7 mouse cellular contexts compared by ENCODE assay signal in the genomic region with DNA sequence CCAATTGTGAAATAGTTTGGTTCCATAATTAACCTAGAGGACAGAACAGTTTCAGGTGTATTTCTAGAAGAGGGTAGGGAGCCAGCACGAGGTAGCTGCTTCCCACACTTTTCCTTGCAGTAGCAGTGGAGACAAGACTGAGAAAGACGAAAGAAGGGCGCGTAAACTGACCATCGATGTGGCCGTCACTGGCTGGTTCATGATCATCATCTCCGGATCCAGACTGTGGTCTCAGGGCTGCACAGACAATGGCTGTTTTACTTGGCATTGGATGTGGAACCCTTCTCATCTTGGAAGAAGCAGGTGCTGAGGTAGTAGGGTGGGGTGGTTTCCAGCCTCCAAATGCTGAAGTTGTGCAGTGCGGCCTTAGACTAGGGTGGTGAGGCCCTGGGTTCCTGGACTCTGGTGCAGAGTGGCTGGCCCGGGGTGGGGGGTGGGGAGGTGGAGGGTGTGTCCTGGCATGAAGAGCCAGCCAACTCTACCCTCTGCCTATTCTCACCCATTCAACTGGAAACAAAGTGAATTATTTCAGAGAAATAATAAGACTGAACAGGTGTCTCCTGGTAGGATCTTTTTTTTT. TPM values are rescaled to one million over a fixed set of nuclear protein-coding genes. Genes with fewer than 3 reads are reported as not detected.
DNase-seq lines count a peak whose midpoint lies in the region; ATAC-seq and TF ChIP-seq lines count a peak whose summit lies in the region.

No protein-coding gene starts in this region.

- TF ChIP-seq CTCF in lung, postnatal 0 days (IDR thresholded peaks at IDR 0.05) = no peak

- peak overlapping the region; percentile 69 for H3K4me3 ChIP-seq in lung, postnatal 0 days (ENCODE audit: low read depth, low read length)
- H3K4me3 ChIP-seq in forebrain, embryonic 13.5 days = peak overlapping the region; percentile 57
- peak overlapping the region; percentile 52 for H3K4me3 ChIP-seq in limb, embryonic 15.5 days
- H3K4me3 ChIP-seq in stomach, embryonic 15.5 days (replicated peaks) = peak overlapping the region; percentile 63

- H3K9ac ChIP-seq in lung, postnatal 0 days (replicated peaks; ENCODE audit: low read depth) = no peak overlapping the region; the same call in 1 of the 2 replicates
- peak overlapping the region; percentile 78 for H3K9ac ChIP-seq in forebrain, embryonic 13.5 days
- H3K9ac ChIP-seq in limb, embryonic 15.5 days = no peak overlapping the region
- H3K9ac ChIP-seq in stomach, embryonic 15.5 days = no peak overlapping the region; the same call in 1 of the 2 replicates

- peak overlapping the region; percentile 66 for H3K4me2 ChIP-seq in lung, postnatal 0 days (replicated peaks; ENCODE audit: low read depth, low read length)
- peak overlapping the region; percentile 82 for H3K4me2 ChIP-seq in forebrain, embryonic 13.5 days
- peak overlapping the region; percentile 87 for H3K4me2 ChIP-seq in limb, embryonic 15.5 days
- peak overlapping the region; percentile 79 for H3K4me2 ChIP-seq in stomach, embryonic 15.5 days

- H3K9me3 ChIP-seq in lung, postnatal 0 days (ENCODE audit: low read length) = no peaks in the 10 kb centered on the region
- no peaks in the 10 kb centered on the region for H3K9me3 ChIP-seq in forebrain, embryonic 13.5 days (replicated peaks)
- no peaks in the 10 kb centered on the region for H3K9me3 ChIP-seq in limb, embryonic 15.5 days
- no peaks in the 10 kb centered on the region for H3K9me3 ChIP-seq in stomach, embryonic 15.5 days

- no peak for DNase-seq in lung, postnatal 0 days (ENCODE audit: low spot score)
- no peak for DNase-seq in lung, adult 18-20 months
- no peak for DNase-seq in testis, postnatal 10 days (ENCODE audit: low spot score)
- no peak for DNase-seq in adrenal gland, postnatal 10 days

- ATAC-seq in lung, postnatal 0 days = no peak
- 0 out of 2 replicates have a peak, but pooled peaks have one; percentile 2 for ATAC-seq in forebrain, embryonic 13.5 days
- no peak for ATAC-seq in limb, embryonic 15.5 days (ENCODE audit: insufficient number of reproducible peaks, low FRiP score, low TSS enrichment, low read depth)
- no peak for ATAC-seq in stomach, embryonic 15.5 days (ENCODE audit: insufficient read depth, low FRiP score, low read depth)

- H3K27ac ChIP-seq in lung, postnatal 0 days (ENCODE audit: low read length) = 0 out of 2 replicates have a peak overlapping the region, but pooled peaks have one; percentile 87
- H3K27ac ChIP-seq in forebrain, embryonic 13.5 days = no peak overlapping the region
- H3K27ac ChIP-seq in limb, embryonic 15.5 days = no peak overlapping the region
- no peak overlapping the region for H3K27ac ChIP-seq in stomach, embryonic 15.5 days

- 39% methylated on average over 9 of the region's 9 CpGs for WGBS in lung, postnatal 0 days
- 33% methylated on average over 9 of the region's 9 CpGs for WGBS in forebrain, embryonic 13.5 days
- WGBS in limb, embryonic 15.5 days = 39% methylated on average over 9 of the region's 9 CpGs
- 46% methylated on average over 9 of the region's 9 CpGs for WGBS in stomach, embryonic 15.5 days

- no peaks in the 10 kb centered on the region for H3K27me3 ChIP-seq in lung, postnatal 0 days (replicated peaks; ENCODE audit: insufficient read depth, low read length)
- H3K27me3 ChIP-seq in forebrain, embryonic 13.5 days = no peaks in the 10 kb centered on the region
- H3K27me3 ChIP-seq in limb, embryonic 15.5 days = no peaks in the 10 kb centered on the region
- H3K27me3 ChIP-seq in stomach, embryonic 15.5 days (replicated peaks) = no peaks in the 10 kb centered on the region

- H3K4me1 ChIP-seq in lung, postnatal 0 days (ENCODE audit: insufficient read depth, low read depth, low read length) = peaks cover 3% of the 10 kb centered on the region; the same call in 1 of the 2 replicates
- H3K4me1 ChIP-seq in forebrain, embryonic 13.5 days = peaks cover 16% of the 10 kb centered on the region; the same call in 1 of the 2 replicates
- peaks cover 8% of the 10 kb centered on the region for H3K4me1 ChIP-seq in limb, embryonic 15.5 days
- H3K4me1 ChIP-seq in stomach, embryonic 15.5 days = peaks cover 4% of the 10 kb centered on the region; the same call in 1 of the 2 replicates

- no peak for TF ChIP-seq EP300 in lung, postnatal 0 days (IDR thresholded peaks at IDR 0.05)

- H3K36me3 ChIP-seq in lung, postnatal 0 days (ENCODE audit: insufficient read depth, low read length) = no peaks in the 10 kb centered on the region
- H3K36me3 ChIP-seq in forebrain, embryonic 13.5 days (ENCODE audit: poor library complexity, severe bottlenecking) = no peaks in the 10 kb centered on the region
- H3K36me3 ChIP-seq in limb, embryonic 15.5 days = no peaks in the 10 kb centered on the region
- H3K36me3 ChIP-seq in stomach, embryonic 15.5 days = no peaks in the 10 kb centered on the region

RNA-seq across cellular contexts. Expression of a gene that starts 45.5 kb away (rescaled TPM):
- 10.3 and 11.6 TPM in 2 replicates for polyA plus RNA-seq in lung, postnatal 0 days (2015; fragmentation: Nextera tagmentation; extraction: Ambion mirVana)
- polyA plus RNA-seq in forebrain, embryonic 13.5 days (2015; fragmentation: Nextera tagmentation; extraction: Ambion mirVana) = 14.1 and 16.3 TPM in 2 replicates
- polyA plus RNA-seq in limb, embryonic 15.5 days (2015; fragmentation: Nextera tagmentation; extraction: Ambion mirVana) = 16.6 and 18.6 TPM in 2 replicates
- polyA plus RNA-seq in stomach, embryonic 15.5 days (2015; fragmentation: Nextera tagmentation; extraction: Ambion mirVana) = 25.6 and 27.4 TPM in 2 replicates
- 10 to 100 TPM; 78.6 to 85.0 TPM for total RNA-seq in adrenal gland, postnatal 10 days (2021)
